Mouse (Mus musculus): ENCODE results near the gene Coq6.

DNA sequence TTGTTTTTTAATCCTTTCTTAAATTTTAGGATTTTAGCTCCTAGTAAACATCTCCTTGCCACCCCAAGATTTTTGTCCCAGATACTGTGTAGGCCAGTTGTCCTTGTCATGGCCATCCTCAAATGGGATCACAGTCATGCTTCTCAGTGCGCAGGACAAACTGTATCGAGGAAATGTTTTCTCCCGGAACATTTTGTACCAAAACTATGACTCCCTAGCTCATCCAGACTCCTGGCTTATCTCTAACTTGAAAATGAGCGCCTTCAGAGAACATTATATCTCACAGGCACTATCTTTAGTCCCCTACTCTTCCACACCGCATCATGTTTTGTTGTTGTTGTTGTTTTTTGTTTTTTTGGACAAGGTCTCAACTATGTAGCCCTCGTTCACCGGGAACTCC lies 45.5 kb upstream of the Coq6 start:
- TF ChIP-seq CTCF (IDR thresholded peaks at IDR 0.05; ENCODE audit: low read depth), result no peak
- TF ChIP-seq EP300 (IDR thresholded peaks at IDR 0.05; ENCODE audit: low read depth), result no peak

Data from liver, embryonic 14.5 days (tissue).